8 mouse cellular contexts compared by ENCODE assay signal in the genomic region with DNA sequence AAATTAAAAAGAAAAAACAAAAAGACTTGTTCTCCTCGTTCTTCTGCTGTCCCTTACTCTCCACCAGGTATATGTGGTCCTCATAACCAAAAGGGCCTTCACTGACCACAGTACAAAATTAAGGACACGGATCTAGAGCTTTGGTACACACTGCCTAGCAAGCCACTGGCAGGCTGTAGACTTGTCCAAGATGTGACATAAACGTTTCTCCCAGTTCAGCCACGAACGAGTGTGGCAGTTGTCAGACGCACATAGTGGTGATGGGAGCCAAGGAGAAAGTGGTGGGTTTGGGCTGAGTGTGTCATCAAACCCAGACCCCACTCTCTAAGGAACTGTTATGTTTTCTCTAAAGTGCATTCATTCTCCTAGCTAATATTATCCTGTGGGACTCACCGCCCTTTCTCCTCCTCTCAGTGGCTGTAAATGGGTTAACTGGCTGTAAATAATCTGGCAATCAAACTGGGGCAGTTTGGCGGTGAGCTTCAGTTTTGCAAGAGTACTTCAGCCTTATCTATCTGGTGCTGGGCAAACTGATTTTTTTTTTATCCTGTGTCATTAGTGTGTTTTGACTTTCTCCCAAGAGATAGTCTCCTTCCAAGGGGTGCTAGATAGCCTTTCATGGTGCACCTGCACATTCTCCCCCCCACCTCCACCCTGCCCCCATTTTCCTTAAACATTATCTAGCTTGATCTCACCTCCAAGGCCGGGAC. TPM values are rescaled to one million over a fixed set of nuclear protein-coding genes. Genes with fewer than 3 reads are reported as not detected.
DNase-seq lines count a peak whose midpoint lies in the region; ATAC-seq and TF ChIP-seq lines count a peak whose summit lies in the region.

No protein-coding gene starts in this region.

- peak overlapping the region; percentile 80 for H3K4me3 ChIP-seq in gastrocnemius, adult 2 months
- peak overlapping the region; percentile 75 for H3K4me3 ChIP-seq in ES-Bruce4 (ENCODE audit: low read depth, low read length)
- H3K4me3 ChIP-seq in limb, embryonic 12.5 days (replicated peaks): peak overlapping the region; percentile 91
- H3K4me3 ChIP-seq in midbrain, embryonic 16.5 days (ENCODE audit: low read depth, low read length): peak overlapping the region; percentile 67

- no peak for TF ChIP-seq POLR2A in ES-Bruce4 (IDR thresholded peaks at IDR 0.05; ENCODE audit: insufficient read depth, low read length)

- no peaks in the 10 kb centered on the region for H3K9me3 ChIP-seq in ES-Bruce4 (replicated peaks; ENCODE audit: control insufficient read depth, insufficient read depth, low read length, poor library complexity, severe bottlenecking)
- no peaks in the 10 kb centered on the region for H3K9me3 ChIP-seq in limb, embryonic 12.5 days
- no peaks in the 10 kb centered on the region for H3K9me3 ChIP-seq in midbrain, embryonic 16.5 days (replicated peaks; ENCODE audit: control insufficient read depth, low read length, poor library complexity, severe bottlenecking)

- H3K27me3 ChIP-seq in ES-Bruce4 (ENCODE audit: control insufficient read depth, insufficient read depth, low read length, poor library complexity, severe bottlenecking): no peaks in the 10 kb centered on the region
- H3K27me3 ChIP-seq in limb, embryonic 12.5 days: no peaks in the 10 kb centered on the region
- H3K27me3 ChIP-seq in midbrain, embryonic 16.5 days (ENCODE audit: control insufficient read depth, insufficient read depth, low read depth, low read length): no peaks in the 10 kb centered on the region

- TF ChIP-seq CTCF in gastrocnemius, adult 2 months (IDR thresholded peaks at IDR 0.05): no peak
- no peak for TF ChIP-seq CTCF in ES-Bruce4 (IDR thresholded peaks at IDR 0.05; ENCODE audit: low read depth, low read length)

- intact Hi-C loops in gastrocnemius, adult 2 months (cut with DNase I): loop anchor here (2.0 kb wide), 1 partner anchor 131 kb away; a partner anchor contains a TSS
- intact Hi-C loops in gastrocnemius, postnatal 14 days (cut with DNase I; ENCODE audit: low total_unique reads): no loop called here

- H3K36me3 ChIP-seq in ES-Bruce4 (ENCODE audit: control insufficient read depth, insufficient read depth, low read length, poor library complexity, severe bottlenecking): peaks cover 14% of the 10 kb centered on the region
- H3K36me3 ChIP-seq in limb, embryonic 12.5 days: peaks cover 17% of the 10 kb centered on the region
- peaks cover 5% of the 10 kb centered on the region; the same call in 1 of the 2 replicates for H3K36me3 ChIP-seq in midbrain, embryonic 16.5 days (ENCODE audit: control insufficient read depth, insufficient read depth, low read length)

- TF ChIP-seq EP300 in ES-Bruce4 (IDR thresholded peaks at IDR 0.05; ENCODE audit: insufficient read depth, low read depth, low read length): no peak

- ATAC-seq in erythroid progenitor cell, adult 5-6 weeks (replicated peaks; ENCODE audit: low FRiP score, poor library complexity, severe bottlenecking): peak; percentile 8; the same call in 1 of the 2 replicates
- ATAC-seq in limb, embryonic 12.5 days (ENCODE audit: insufficient number of reproducible peaks, insufficient read depth, low FRiP score, low TSS enrichment, low read depth): no peak; the same call in 1 of the 2 replicates
- no peak; the same call in 1 of the 2 replicates for ATAC-seq in midbrain, embryonic 16.5 days
- ATAC-seq in inflammation-experienced regulatory T-cells, adult 6 months: no peak

- 17% methylated on average over 9 of the region's 9 CpGs for WGBS in limb, embryonic 12.5 days
- 21% methylated on average over 9 of the region's 9 CpGs for WGBS in midbrain, embryonic 16.5 days

- peak overlapping the region; percentile 84 for H3K4me2 ChIP-seq in limb, embryonic 12.5 days
- H3K4me2 ChIP-seq in midbrain, embryonic 16.5 days (ENCODE audit: low read length): peak overlapping the region; percentile 69

- H3K9ac ChIP-seq in ES-Bruce4 (ENCODE audit: low read depth, poor library complexity, severe bottlenecking): peak overlapping the region; percentile 62
- 0 out of 2 replicates have a peak overlapping the region, but pooled peaks have one; percentile 37 for H3K9ac ChIP-seq in limb, embryonic 12.5 days (replicated peaks)
- H3K9ac ChIP-seq in midbrain, embryonic 16.5 days (ENCODE audit: low read depth, low read length): peak overlapping the region; percentile 52

- H3K4me1 ChIP-seq in ES-Bruce4 (ENCODE audit: control insufficient read depth, insufficient read depth, low read length): peaks cover 2% of the 10 kb centered on the region
- H3K4me1 ChIP-seq in limb, embryonic 12.5 days (replicated peaks): peaks cover 12% of the 10 kb centered on the region
- peaks cover 11% of the 10 kb centered on the region for H3K4me1 ChIP-seq in midbrain, embryonic 16.5 days (ENCODE audit: control insufficient read depth, insufficient read depth, low read length)

- H3K27ac ChIP-seq in gastrocnemius, adult 2 months: peak overlapping the region; percentile 97
- peak overlapping the region; percentile 85 for H3K27ac ChIP-seq in ES-Bruce4 (ENCODE audit: insufficient read depth, low read length)
- peak overlapping the region; percentile 78 for H3K27ac ChIP-seq in limb, embryonic 12.5 days
- peak overlapping the region; percentile 79 for H3K27ac ChIP-seq in midbrain, embryonic 16.5 days (ENCODE audit: low read length)

- no peak for DNase-seq in gastrocnemius, adult 2 months
- no peak for DNase-seq in gastrocnemius, postnatal 14 days
- no peak for DNase-seq in layer of hippocampus, postnatal 14 days (ENCODE audit: low spot score in 2 of 2)

RNA-seq across cellular contexts. Expression of a gene that starts 0.7 kb away (rescaled TPM):
- total RNA-seq in gastrocnemius, adult 2 months (2021): under 1 TPM; 0.26 to 0.61 TPM
- total RNA-seq in gastrocnemius, postnatal 14 days (2021): under 1 TPM; 0.33 to 0.68 TPM
- polyA plus RNA-seq in ES-Bruce4 (2011; ENCODE audit: insufficient read depth, insufficient read length, low read depth, missing spikeins): 0.55 TPM in 1 of 2 replicates, not detected in the other
- total RNA-seq in erythroid progenitor cell, adult 5-6 weeks (2015; ENCODE audit: low replicate concordance): not detected in 2 replicates
- 0.77 TPM in 1 of 2 replicates, not detected in the other for total RNA-seq in erythroid progenitor cell, adult 5-6 weeks (2017; ENCODE audit: low replicate concordance)
- polyA plus RNA-seq in limb, embryonic 12.5 days (2016; fragmentation: Nextera tagmentation; extraction: Ambion mirVana): 1.2 and 1.9 TPM in 2 replicates
- polyA plus RNA-seq in midbrain, embryonic 16.5 days (2015; fragmentation: Nextera tagmentation; extraction: Ambion mirVana): 1.8 and 3.1 TPM in 2 replicates
- total RNA-seq in layer of hippocampus, postnatal 14 days (2021): 1 to 10 TPM in 1 of 2 experiments, under 1 TPM in 1; 0.71 to 1.3 TPM
- not detected for polyA plus RNA-seq in inflammation-experienced regulatory T-cells, adult 6 months (2017; shearing (Covaris generic))

RNA-seq across cellular contexts. Expression of a gene that starts 0.9 kb away (rescaled TPM):
- total RNA-seq in gastrocnemius, adult 2 months (2021): 1,000 to 10,000 TPM; 1,156 to 1,696 TPM
- total RNA-seq in gastrocnemius, postnatal 14 days (2021): 1,000 to 10,000 TPM; 1,068 to 1,224 TPM
- polyA plus RNA-seq in ES-Bruce4 (2011; ENCODE audit: insufficient read depth, insufficient read length, low read depth, missing spikeins): 210 and 250 TPM in 2 replicates
- 79.2 and 113 TPM in 2 replicates for total RNA-seq in erythroid progenitor cell, adult 5-6 weeks (2015; ENCODE audit: low replicate concordance)
- total RNA-seq in erythroid progenitor cell, adult 5-6 weeks (2017; ENCODE audit: low replicate concordance): 29.4 and 33.0 TPM in 2 replicates
- polyA plus RNA-seq in limb, embryonic 12.5 days (2016; fragmentation: Nextera tagmentation; extraction: Ambion mirVana): 461 and 512 TPM in 2 replicates
- polyA plus RNA-seq in midbrain, embryonic 16.5 days (2015; fragmentation: Nextera tagmentation; extraction: Ambion mirVana): 610 and 673 TPM in 2 replicates
- total RNA-seq in layer of hippocampus, postnatal 14 days (2021): 100 to 1,000 TPM; 539 to 559 TPM
- polyA plus RNA-seq in inflammation-experienced regulatory T-cells, adult 6 months (2017; shearing (Covaris generic)): 100 to 1,000 TPM; 384 to 446 (median 387) TPM

RNA-seq across cellular contexts. Expression of a gene that starts 8.5 kb away (rescaled TPM):
- total RNA-seq in gastrocnemius, adult 2 months (2021): not detected
- not detected for total RNA-seq in gastrocnemius, postnatal 14 days (2021)
- polyA plus RNA-seq in ES-Bruce4 (2011; ENCODE audit: insufficient read depth, insufficient read length, low read depth, missing spikeins): not detected in 2 replicates
- not detected in 2 replicates for total RNA-seq in erythroid progenitor cell, adult 5-6 weeks (2015; ENCODE audit: low replicate concordance)
- total RNA-seq in erythroid progenitor cell, adult 5-6 weeks (2017; ENCODE audit: low replicate concordance): not detected in 2 replicates
- polyA plus RNA-seq in limb, embryonic 12.5 days (2016; fragmentation: Nextera tagmentation; extraction: Ambion mirVana): 0.44 TPM in 1 of 2 replicates, not detected in the other
- polyA plus RNA-seq in midbrain, embryonic 16.5 days (2015; fragmentation: Nextera tagmentation; extraction: Ambion mirVana): not detected in 2 replicates
- total RNA-seq in layer of hippocampus, postnatal 14 days (2021): not detected
- under 1 TPM in 2 of 3 experiments, not detected in 1; 0.67 to 0.96 TPM for polyA plus RNA-seq in inflammation-experienced regulatory T-cells, adult 6 months (2017; shearing (Covaris generic))

RNA-seq across cellular contexts. Expression of a gene that starts 25.4 kb away (rescaled TPM):
- not detected for total RNA-seq in gastrocnemius, adult 2 months (2021)
- not detected for total RNA-seq in gastrocnemius, postnatal 14 days (2021)
- polyA plus RNA-seq in ES-Bruce4 (2011; ENCODE audit: insufficient read depth, insufficient read length, low read depth, missing spikeins): not detected in 2 replicates
- not detected in 2 replicates for total RNA-seq in erythroid progenitor cell, adult 5-6 weeks (2015; ENCODE audit: low replicate concordance)
- not detected in 2 replicates for total RNA-seq in erythroid progenitor cell, adult 5-6 weeks (2017; ENCODE audit: low replicate concordance)
- 0.36 and 0.38 TPM in 2 replicates for polyA plus RNA-seq in limb, embryonic 12.5 days (2016; fragmentation: Nextera tagmentation; extraction: Ambion mirVana)
- 0.10 TPM in 1 of 2 replicates, not detected in the other for polyA plus RNA-seq in midbrain, embryonic 16.5 days (2015; fragmentation: Nextera tagmentation; extraction: Ambion mirVana)
- total RNA-seq in layer of hippocampus, postnatal 14 days (2021): under 1 TPM in 1 of 2 experiments, not detected in 1; 0.26 TPM
- not detected for polyA plus RNA-seq in inflammation-experienced regulatory T-cells, adult 6 months (2017; shearing (Covaris generic))

RNA-seq across cellular contexts. Expression of a gene that starts 25.5 kb away (rescaled TPM):
- under 1 TPM; 0.36 to 0.54 TPM for total RNA-seq in gastrocnemius, adult 2 months (2021)
- under 1 TPM; 0.31 to 0.38 TPM for total RNA-seq in gastrocnemius, postnatal 14 days (2021)
- 0.39 and 0.52 TPM in 2 replicates for polyA plus RNA-seq in ES-Bruce4 (2011; ENCODE audit: insufficient read depth, insufficient read length, low read depth, missing spikeins)
- total RNA-seq in erythroid progenitor cell, adult 5-6 weeks (2015; ENCODE audit: low replicate concordance): not detected in 2 replicates
- total RNA-seq in erythroid progenitor cell, adult 5-6 weeks (2017; ENCODE audit: low replicate concordance): not detected in 2 replicates
- 6.3 and 6.8 TPM in 2 replicates for polyA plus RNA-seq in limb, embryonic 12.5 days (2016; fragmentation: Nextera tagmentation; extraction: Ambion mirVana)
- polyA plus RNA-seq in midbrain, embryonic 16.5 days (2015; fragmentation: Nextera tagmentation; extraction: Ambion mirVana): 3.0 and 4.5 TPM in 2 replicates
- total RNA-seq in layer of hippocampus, postnatal 14 days (2021): 1 to 10 TPM; 4.0 to 4.5 TPM
- under 1 TPM in 1 of 3 experiments, not detected in 2; 0.10 TPM for polyA plus RNA-seq in inflammation-experienced regulatory T-cells, adult 6 months (2017; shearing (Covaris generic))

Comparison
In these comparisons a context has a peak if more than half of its experiments do, and no peak if none do; other contexts are left out.
1. RNA of a gene that starts 0.9 kb away (total RNA-seq): 1,156 to 1,696 TPM in gastrocnemius, adult 2 months, 1,068 to 1,224 TPM in gastrocnemius, postnatal 14 days and 539 to 559 TPM in layer of hippocampus, postnatal 14 days; 29.4 to 113 TPM in erythroid progenitor cell, adult 5-6 weeks; every median in the first group is over 4 times any median in the second.
2. Peak in every context shown above with its lines, with median percentiles within 50 percentile points of each other: H3K27ac ChIP-seq, H3K4me3 ChIP-seq and H3K9ac ChIP-seq.